Mouse (Mus musculus) forebrain, embryonic 16.5 days (tissue): ENCODE data around the gene Tmem179. TPM values are rescaled to one million over a fixed set of nuclear protein-coding genes. Genes with fewer than 3 reads are reported as not detected.

ENCODE experiments used
- ATAC-seq: fragments of 200-750 bp; cut with Nextera tagmentation; 2 replicates; pipeline ENCODE4 v1.8.0; 2017; ENCODE audit warnings: mild to moderate bottlenecking, moderate library complexity
- H3K27ac ChIP-seq: fragments of 300-500 bp; sonication (generic); 2 replicates; pipeline ENCODE4 v1.5.1; 2014; ENCODE audit warnings: low read length, control low read depth
- H3K27me3 ChIP-seq: fragments of 300-500 bp; sonication (generic); replicated peaks from 2 replicates; pipeline ENCODE4 v1.6.1; 2014; ENCODE audit warnings: low read length; ENCODE audit not compliant: control insufficient read depth, insufficient read depth
- H3K36me3 ChIP-seq: fragments of 300-500 bp; sonication (generic); 2 replicates; pipeline ENCODE4 v1.6.1; 2014; ENCODE audit not compliant: control insufficient read depth, insufficient read depth
- H3K4me1 ChIP-seq: fragments of 300-500 bp; sonication (generic); replicated peaks from 2 replicates; pipeline ENCODE4 v1.6.1; 2014; ENCODE audit warnings: low read length; ENCODE audit not compliant: control insufficient read depth, insufficient read depth
- H3K4me2 ChIP-seq: fragments of 300-500 bp; sonication (generic); 2 replicates; pipeline ENCODE4 v1.6.1; 2014; ENCODE audit warnings: mild to moderate bottlenecking, low read length, control low read depth
- H3K4me3 ChIP-seq: fragments of 300-500 bp; sonication (generic); replicated peaks from 2 replicates; pipeline ENCODE4 v1.5.1; 2014; ENCODE audit warnings: mild to moderate bottlenecking, low read length, control low read depth
- H3K9ac ChIP-seq: fragments of 300-500 bp; sonication (generic); replicated peaks from 2 replicates; pipeline ENCODE4 v1.6.1; 2014; ENCODE audit warnings: low read depth, low read length, control low read depth
- H3K9me3 ChIP-seq: fragments of 300-500 bp; sonication (generic); 2 replicates; pipeline ENCODE4 v1.6.1; 2016; ENCODE audit warnings: low read length; ENCODE audit not compliant: control insufficient read depth
- WGBS: fragments of 180-500 bp; shearing (Covaris S2); extraction: QIAGEN DNeasy Blood & Tissue Kit; methylation state at CpG from one replicate; pipeline ENCODE4 v1.1.7; 2014; 5-methylcytosine and 5-hydroxymethylcytosine counted together
- polyA plus RNA-seq: library from polyadenylated mRNA; unstranded; fragments of >200 nt; fragmentation: Nextera tagmentation; extraction: Ambion mirVana; gene quantifications from 2 replicates; pipeline ENCODE4 v1.2.1, GENCODE M21; 2015

The Tmem179 gene
- polyA plus RNA-seq, 1 experiment from 2014 or later, result 71.7 TPM

- H3K4me2 ChIP-seq, result no peak overlapping the region; the same call in 1 of the 2 replicates
Observed at GRCm38 (mm10) chr12:112541483-112542091, 25.0 kb upstream of the Tmem179 start.

GRCm38 (mm10) chr12:112540321-112540720 lies 23.8 kb upstream of the Tmem179 start:
- H3K27me3 ChIP-seq, result no peaks in the 10 kb centered on the region
- H3K36me3 ChIP-seq, result no peaks in the 10 kb centered on the region
- 65% methylated on average over 12 of the region's 12 CpGs for WGBS
- peak overlapping the region; percentile 92 for H3K27ac ChIP-seq
- H3K4me3 ChIP-seq, result no peak overlapping the region
- no peak overlapping the region for H3K4me2 ChIP-seq
- H3K9me3 ChIP-seq, result no peaks in the 10 kb centered on the region
- no peak for ATAC-seq
- H3K9ac ChIP-seq, result no peak overlapping the region
- peaks cover 36% of the 10 kb centered on the region for H3K4me1 ChIP-seq

More at GRCm38 (mm10) chr12:112541483-112542091, 25.0 kb upstream of the Tmem179 start:
- peaks cover 39% of the 10 kb centered on the region for H3K4me1 ChIP-seq
- no peak overlapping the region for H3K4me3 ChIP-seq
- H3K9me3 ChIP-seq, result no peaks in the 10 kb centered on the region
- peak overlapping the region; percentile 92 for H3K27ac ChIP-seq
- no peaks in the 10 kb centered on the region for H3K36me3 ChIP-seq
- H3K27me3 ChIP-seq, result no peaks in the 10 kb centered on the region
- peak; percentile 84 for ATAC-seq
- WGBS, result 2% methylated on average over 8 of the region's 8 CpGs
- peak overlapping the region; percentile 38 for H3K9ac ChIP-seq

GRCm38 (mm10) chr12:112539466-112539965 lies 23.0 kb upstream of the Tmem179 start:
- Histone ChIP-seq H3K4me1 (peaks cover 36% of the 10 kb centered on the region), H3K4me2 (no peak overlapping the region), H3K27me3 (no peaks in the 10 kb centered on the region), H3K36me3 (no peaks in the 10 kb centered on the region), H3K9ac (no peak overlapping the region), H3K4me3 (no peak overlapping the region), H3K9me3 (no peaks in the 10 kb centered on the region), H3K27ac (no peak overlapping the region)
- 84% methylated on average over 7 of the region's 7 CpGs for WGBS
- ATAC-seq, result no peak

- H3K9me3 ChIP-seq, result no peaks in the 10 kb centered on the region
- peaks cover 33% of the 10 kb centered on the region for H3K4me1 ChIP-seq
- no peak overlapping the region for H3K4me2 ChIP-seq
- H3K27ac ChIP-seq, result no peak overlapping the region
- no peak overlapping the region for H3K4me3 ChIP-seq
- H3K27me3 ChIP-seq, result no peaks in the 10 kb centered on the region
- H3K9ac ChIP-seq, result no peak overlapping the region
- WGBS, result 87% methylated on average over 9 of the region's 9 CpGs
- no peak for ATAC-seq
- H3K36me3 ChIP-seq, result no peaks in the 10 kb centered on the region
Observed at GRCm38 (mm10) chr12:112538356-112538755, 21.8 kb upstream of the Tmem179 start.

- no peaks in the 10 kb centered on the region for H3K27me3 ChIP-seq
- H3K36me3 ChIP-seq, result no peaks in the 10 kb centered on the region
- no peak overlapping the region for H3K4me3 ChIP-seq
- no peaks in the 10 kb centered on the region for H3K9me3 ChIP-seq
- no peak overlapping the region for H3K9ac ChIP-seq
- 85% methylated on average over 6 of the region's 6 CpGs for WGBS
- H3K4me2 ChIP-seq, result no peak overlapping the region
- H3K27ac ChIP-seq, result no peak overlapping the region
- H3K4me1 ChIP-seq, result peaks cover 23% of the 10 kb centered on the region
- no peak for ATAC-seq
Observed at GRCm38 (mm10) chr12:112537233-112537632, 20.7 kb upstream of the Tmem179 start.

- WGBS, result 76% methylated on average over 4 of the region's 4 CpGs
- Histone ChIP-seq H3K27ac (no peak overlapping the region), H3K4me2 (no peak overlapping the region), H3K36me3 (no peaks in the 10 kb centered on the region), H3K4me3 (no peak overlapping the region), H3K4me1 (no peaks in the 10 kb centered on the region), H3K9ac (no peak overlapping the region), H3K27me3 (no peaks in the 10 kb centered on the region), H3K9me3 (no peaks in the 10 kb centered on the region)
- ATAC-seq, result no peak
Observed at GRCm38 (mm10) chr12:112533758-112534157, 17.2 kb upstream of the Tmem179 start.

- peaks cover 13% of the 10 kb centered on the region for H3K4me1 ChIP-seq
- no peaks in the 10 kb centered on the region for H3K27me3 ChIP-seq
- no peaks in the 10 kb centered on the region for H3K9me3 ChIP-seq
- H3K4me2 ChIP-seq, result no peak overlapping the region
- no peaks in the 10 kb centered on the region for H3K36me3 ChIP-seq
- no peak overlapping the region for H3K9ac ChIP-seq
- H3K4me3 ChIP-seq, result no peak overlapping the region
- ATAC-seq, result peak; percentile 26; the same call in 1 of the 2 replicates
- H3K27ac ChIP-seq, result peak overlapping the region; percentile 23; the same call in 1 of the 2 replicates
- 28% methylated on average over 4 of the region's 4 CpGs for WGBS
Observed at GRCm38 (mm10) chr12:112518105-112518504, 1.6 kb upstream of the Tmem179 start.

- Histone ChIP-seq H3K9me3 (no peaks in the 10 kb centered on the region), H3K9ac (no peak overlapping the region), H3K4me2 (no peak overlapping the region), H3K4me1 (peaks cover 21% of the 10 kb centered on the region), H3K27ac (no peak overlapping the region), H3K27me3 (peaks cover 6% of the 10 kb centered on the region; the same call in 1 of the 2 replicates), H3K4me3 (no peak overlapping the region), H3K36me3 (no peaks in the 10 kb centered on the region)
- no peak for ATAC-seq
- 42% methylated on average over 3 of the region's 3 CpGs for WGBS
Observed at GRCm38 (mm10) chr12:112514897-112515296, 1.6 kb downstream of the Tmem179 start.

- Histone ChIP-seq H3K9ac (peak overlapping the region; percentile 56), H3K4me3 (peak overlapping the region; percentile 41), H3K36me3 (no peaks in the 10 kb centered on the region), H3K4me2 (peak overlapping the region; percentile 64), H3K27me3 (peaks cover 6% of the 10 kb centered on the region; the same call in 1 of the 2 replicates), H3K4me1 (peaks cover 36% of the 10 kb centered on the region), H3K9me3 (no peaks in the 10 kb centered on the region), H3K27ac (peak overlapping the region; percentile 20; the same call in 1 of the 2 replicates)
- WGBS, result under 1% methylated on average over 62 of the region's 62 CpGs
- ATAC-seq, result peak; percentile 70
Observed at GRCm38 (mm10) chr12:112510733-112511372, 5.7 kb downstream of the Tmem179 start.
